Comparison of ENCODE assay signal across 9 mouse cellular contexts in genomic region chr6:28828593-28828992, GRCm38 (mm10). TPM values are rescaled to one million over a fixed set of nuclear protein-coding genes. Genes with fewer than 3 reads are reported as not detected.
DNase-seq lines count a peak whose midpoint lies in the region; ATAC-seq and TF ChIP-seq lines count a peak whose summit lies in the region.
"Had no signal": no experiment of that assay in that cellular context is flagged by ENCODE, and none has a peak within 500 bp of the region (broad histone marks: within the 10 kb centered on the region; RNA-seq: fewer than 3 reads in every experiment).

No protein-coding gene starts in this region.

- intact Hi-C loops in gastrocnemius, postnatal 36 days (cut with DNase I), result no loop called here

- H3K9ac ChIP-seq in hindbrain, embryonic 13.5 days, result peak overlapping the region; percentile 71
- peak overlapping the region; percentile 29; the same call in 1 of the 2 replicates for H3K9ac ChIP-seq in midbrain, embryonic 15.5 days
- H3K9ac ChIP-seq in heart, embryonic 11.5 days (ENCODE audit: low read depth, low read length), result no peak overlapping the region; the same call in 1 of the 2 replicates
- H3K9ac ChIP-seq: lung, embryonic 14.5 days had no signal

- H3K36me3 ChIP-seq in hindbrain, embryonic 13.5 days, result peaks cover 11% of the 10 kb centered on the region
- 0 out of 2 replicates have a peak, but pooled peaks cover 2% of the 10 kb centered on the region for H3K36me3 ChIP-seq in midbrain, embryonic 15.5 days (replicated peaks)
- no peaks in the 10 kb centered on the region for H3K36me3 ChIP-seq in heart, embryonic 11.5 days (ENCODE audit: control insufficient read depth, insufficient read depth, low read length)

- ATAC-seq in Patski, result peak; percentile 47
- ATAC-seq in hindbrain, embryonic 13.5 days (ENCODE audit: low FRiP score), result no peak
- ATAC-seq in midbrain, embryonic 15.5 days (replicated peaks), result no peak
- ATAC-seq in heart, embryonic 11.5 days (replicated peaks; ENCODE audit: insufficient number of reproducible peaks, low FRiP score, low TSS enrichment), result no peak

- POLR2A ChIA-PET in Patski (lab: Charles Lee), result no interaction called here

- H3K27ac ChIP-seq in hindbrain, embryonic 13.5 days, result peak overlapping the region; percentile 62
- H3K27ac ChIP-seq in midbrain, embryonic 15.5 days, result peak overlapping the region; percentile 14; the same call in 1 of the 2 replicates
- H3K27ac ChIP-seq in heart, embryonic 11.5 days (ENCODE audit: low read depth, low read length), result no peak overlapping the region

- peak; percentile 15 for DNase-seq in Patski (ENCODE audit: low read depth, low spot score)
- peak; percentile 78 for DNase-seq in cerebellum, adult 9-11 months
- DNase-seq in gastrocnemius, postnatal 10 days, result no peak
- no peak for DNase-seq in gastrocnemius, postnatal 36 days
- no peak for DNase-seq in heart, postnatal 4 days
- DNase-seq: lung, embryonic 14.5 days had no signal

- peaks cover 75% of the 10 kb centered on the region for H3K4me1 ChIP-seq in hindbrain, embryonic 13.5 days (replicated peaks)
- H3K4me1 ChIP-seq in midbrain, embryonic 15.5 days, result peaks cover 70% of the 10 kb centered on the region
- H3K4me1 ChIP-seq in heart, embryonic 11.5 days (ENCODE audit: control insufficient read depth, insufficient read depth, low read length), result peaks cover 6% of the 10 kb centered on the region; the same call in 1 of the 2 replicates

- no peaks in the 10 kb centered on the region for H3K27me3 ChIP-seq in Patski
- H3K27me3 ChIP-seq in hindbrain, embryonic 13.5 days, result 0 out of 2 replicates have a peak, but pooled peaks cover 6% of the 10 kb centered on the region
- no peaks in the 10 kb centered on the region for H3K27me3 ChIP-seq in midbrain, embryonic 15.5 days (replicated peaks)
- H3K27me3 ChIP-seq in heart, embryonic 11.5 days (ENCODE audit: control insufficient read depth, insufficient read depth, low read length), result peaks cover 16% of the 10 kb centered on the region

- TF ChIP-seq CTCF in Patski (IDR thresholded peaks at IDR 0.05), result no peak

- H3K4me3 ChIP-seq in hindbrain, embryonic 13.5 days, result peak overlapping the region; percentile 87
- peak overlapping the region; percentile 39 for H3K4me3 ChIP-seq in midbrain, embryonic 15.5 days
- H3K4me3 ChIP-seq in heart, embryonic 11.5 days (ENCODE audit: low read depth, low read length), result no peak overlapping the region

- peak overlapping the region; percentile 97 for H3K4me2 ChIP-seq in hindbrain, embryonic 13.5 days
- peak overlapping the region; percentile 91 for H3K4me2 ChIP-seq in midbrain, embryonic 15.5 days
- H3K4me2 ChIP-seq in heart, embryonic 11.5 days, result no peak overlapping the region
- H3K4me2 ChIP-seq: lung, embryonic 14.5 days had no signal

- CTCF ChIA-PET in Patski (lab: Charles Lee), result no interaction called here

- no peaks in the 10 kb centered on the region for H3K9me3 ChIP-seq in hindbrain, embryonic 13.5 days
- no peaks in the 10 kb centered on the region for H3K9me3 ChIP-seq in midbrain, embryonic 15.5 days
- H3K9me3 ChIP-seq in heart, embryonic 11.5 days (replicated peaks; ENCODE audit: control insufficient read depth, low read length), result no peaks in the 10 kb centered on the region

- WGBS in hindbrain, embryonic 13.5 days, result 10% methylated on average over 6 of the region's 6 CpGs
- WGBS in midbrain, embryonic 15.5 days, result 7% methylated on average over 6 of the region's 6 CpGs
- WGBS in heart, embryonic 11.5 days (ENCODE audit: insufficient replicate concordance), result 42% methylated on average over 6 of the region's 6 CpGs

- in situ Hi-C loops in Patski (cut with MboI; ENCODE audit: low pct_unique_long_range_greater_than_20kb), result no loop called here

RNA-seq across cellular contexts. Expression of gene Lrrc4, which starts 3.0 kb away (rescaled TPM):
- not detected for polyA plus RNA-seq in Patski (2021)
- polyA plus RNA-seq in hindbrain, embryonic 13.5 days (2015; fragmentation: Nextera tagmentation; extraction: Ambion mirVana), result 5.6 and 6.4 TPM in 2 replicates
- polyA plus RNA-seq in midbrain, embryonic 15.5 days (2015; fragmentation: Nextera tagmentation; extraction: Ambion mirVana), result 7.0 and 7.6 TPM in 2 replicates
- total RNA-seq in gastrocnemius, postnatal 10 days (2021), result 1 to 10 TPM; 1.0 to 1.1 TPM
- under 1 TPM; 0.20 to 0.44 TPM for total RNA-seq in gastrocnemius, postnatal 36 days (2021)
- 1.1 TPM in 2 replicates for polyA plus RNA-seq in heart, embryonic 11.5 days (2014; fragmentation: Nextera tagmentation; extraction: Ambion mirVana)
- 1 to 10 TPM; 1.2 to 1.6 TPM for total RNA-seq in heart, postnatal 4 days (2021)

Comparison
In these comparisons a context has a peak if more than half of its experiments do, and no peak if none do; other contexts are left out.
1. DNase-seq: peak in Patski (single experiment) and cerebellum, adult 9-11 months (single experiment); none in gastrocnemius, postnatal 10 days (single experiment), gastrocnemius, postnatal 36 days (0 of 2) and heart, postnatal 4 days (single experiment).